Mouse (Mus musculus) liver, embryonic 13.5 days (tissue): ENCODE results near the gene Slc16a11. TPM values are rescaled to one million over a fixed set of nuclear protein-coding genes. Genes with fewer than 3 reads are reported as not detected.

Source experiments
- ATAC-seq: fragments of 200-750 bp; cut with Nextera tagmentation; 2 replicates; pipeline ENCODE4 v1.8.0; 2017; ENCODE audit warnings: low read depth, mild to moderate bottlenecking, moderate number of reproducible peaks, moderate library complexity
- DNase-seq: peaks from one replicate; pipeline ENCODE4 v3.0.0; 2022
- H3K27ac ChIP-seq: fragments of 300-500 bp; sonication (generic); 2 replicates; pipeline ENCODE4 v1.5.1; 2015; ENCODE audit warnings: moderate library complexity, mild to moderate bottlenecking, inconsistent platforms
- H3K27me3 ChIP-seq: fragments of 300-500 bp; sonication (generic); 2 replicates; pipeline ENCODE4 v1.6.1; 2015; ENCODE audit warnings: mild to moderate bottlenecking, inconsistent platforms
- H3K36me3 ChIP-seq: fragments of 300-500 bp; sonication (generic); 2 replicates; pipeline ENCODE4 v1.6.1; 2015; ENCODE audit warnings: mild to moderate bottlenecking, inconsistent platforms
- H3K4me1 ChIP-seq: fragments of 300-500 bp; sonication (generic); replicated peaks from 2 replicates; pipeline ENCODE4 v1.6.1; 2015; ENCODE audit warnings: inconsistent platforms
- H3K4me2 ChIP-seq: fragments of 300-500 bp; sonication (generic); 2 replicates; pipeline ENCODE4 v1.6.1; 2015; ENCODE audit warnings: inconsistent platforms, mild to moderate bottlenecking, moderate library complexity
- H3K4me3 ChIP-seq: fragments of 300-500 bp; sonication (generic); replicated peaks from 2 replicates; pipeline ENCODE4 v1.5.1; 2015; ENCODE audit warnings: mild to moderate bottlenecking, inconsistent platforms
- H3K9ac ChIP-seq: fragments of 300-500 bp; sonication (generic); 2 replicates; pipeline ENCODE4 v1.6.1; 2015; ENCODE audit warnings: mild to moderate bottlenecking, inconsistent platforms
- H3K9me3 ChIP-seq: fragments of 300-500 bp; sonication (generic); replicated peaks from 2 replicates; pipeline ENCODE4 v1.6.1; 2016; ENCODE audit warnings: inconsistent platforms
- WGBS: fragments of 180-500 bp; shearing (Covaris S2); methylation state at CpG from one replicate; pipeline ENCODE4 v1.1.7; 2015; ENCODE audit not compliant: insufficient replicate concordance; 5-methylcytosine and 5-hydroxymethylcytosine counted together
- polyA plus RNA-seq: library from polyadenylated mRNA; unstranded; fragments of >200 nt; fragmentation: Nextera tagmentation; extraction: Ambion mirVana; gene quantifications from 2 replicates; pipeline ENCODE4 v1.2.1, GENCODE M21; 2015

The Slc16a11 gene
- polyA plus RNA-seq, 1 experiment from 2014 or later: 0.73 TPM

DNA sequence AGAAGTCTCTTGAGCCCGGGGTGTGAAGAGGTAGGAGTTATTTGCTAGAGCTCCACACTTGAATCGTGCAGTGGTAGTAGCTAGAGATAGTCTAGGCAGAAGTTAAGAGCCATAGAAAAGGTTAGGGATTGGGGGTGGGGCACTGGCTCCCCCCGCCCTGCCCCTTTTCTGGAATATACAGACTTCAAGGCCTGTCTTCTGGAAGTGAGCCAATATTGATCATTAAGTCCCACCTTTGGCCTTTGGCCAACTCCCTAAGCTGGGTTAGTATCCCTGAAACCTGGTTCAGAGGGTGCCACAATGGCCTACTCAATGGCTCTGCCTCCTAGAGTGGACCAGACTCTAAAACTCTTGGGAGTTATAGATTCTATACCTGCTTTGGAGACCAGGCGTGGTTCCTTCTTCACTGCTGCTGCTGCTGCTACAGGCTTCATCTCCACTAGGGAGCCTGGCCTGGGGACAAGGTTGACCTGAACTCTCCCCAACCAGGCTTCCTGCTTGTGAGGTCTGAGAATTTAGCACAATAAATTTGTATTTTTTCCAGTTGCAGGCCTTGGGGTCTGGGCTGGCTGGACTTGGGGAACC, 15.2 kb downstream of the Slc16a11 start:
- peak overlapping the region; percentile 75 for H3K4me2 ChIP-seq
- H3K9me3 ChIP-seq: no peaks in the 10 kb centered on the region
- no peaks in the 10 kb centered on the region for H3K36me3 ChIP-seq
- 69% methylated on average over 4 of the region's 4 CpGs for WGBS
- H3K27ac ChIP-seq: no peak overlapping the region
- no peak for DNase-seq
- peaks cover 90% of the 10 kb centered on the region for H3K4me1 ChIP-seq
- peak overlapping the region; percentile 33; the same call in 1 of the 2 replicates for H3K4me3 ChIP-seq
- 0 out of 2 replicates have a peak overlapping the region, but pooled peaks have one; percentile 42 for H3K9ac ChIP-seq
- no peak for ATAC-seq
- peaks cover 53% of the 10 kb centered on the region for H3K27me3 ChIP-seq

DNA sequence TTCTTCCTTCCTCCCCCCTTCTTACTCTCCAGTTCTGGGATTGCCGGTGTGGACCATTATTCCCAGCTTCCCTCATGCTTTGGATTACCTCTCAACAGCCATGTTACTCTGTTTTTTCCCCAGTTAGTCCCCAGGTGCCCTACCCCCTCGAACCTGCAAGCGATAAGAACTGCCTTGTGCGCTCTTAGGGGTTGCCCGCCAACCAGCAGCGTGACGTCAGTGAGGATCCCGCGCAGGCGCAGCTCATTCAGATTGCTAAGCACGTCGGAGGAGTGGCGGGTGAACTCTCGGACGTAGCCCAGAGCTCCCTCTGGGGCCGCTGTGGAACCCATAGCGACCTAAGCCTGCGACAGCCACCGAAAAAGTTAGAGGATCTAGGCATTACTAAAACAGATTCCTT, 16.3 kb downstream of the Slc16a11 start:
- Histone ChIP-seq H3K4me3 (peak overlapping the region; percentile 53), H3K27ac (peak overlapping the region; percentile 73), H3K36me3 (no peaks in the 10 kb centered on the region), H3K4me1 (peaks cover 87% of the 10 kb centered on the region), H3K9me3 (no peaks in the 10 kb centered on the region), H3K27me3 (peaks cover 53% of the 10 kb centered on the region), H3K4me2 (peak overlapping the region; percentile 75), H3K9ac (peak overlapping the region; percentile 63)
- DNase-seq (peak; percentile 89), ATAC-seq (peak; percentile 83)
- WGBS: under 1% methylated on average over 19 of the region's 19 CpGs

DNA sequence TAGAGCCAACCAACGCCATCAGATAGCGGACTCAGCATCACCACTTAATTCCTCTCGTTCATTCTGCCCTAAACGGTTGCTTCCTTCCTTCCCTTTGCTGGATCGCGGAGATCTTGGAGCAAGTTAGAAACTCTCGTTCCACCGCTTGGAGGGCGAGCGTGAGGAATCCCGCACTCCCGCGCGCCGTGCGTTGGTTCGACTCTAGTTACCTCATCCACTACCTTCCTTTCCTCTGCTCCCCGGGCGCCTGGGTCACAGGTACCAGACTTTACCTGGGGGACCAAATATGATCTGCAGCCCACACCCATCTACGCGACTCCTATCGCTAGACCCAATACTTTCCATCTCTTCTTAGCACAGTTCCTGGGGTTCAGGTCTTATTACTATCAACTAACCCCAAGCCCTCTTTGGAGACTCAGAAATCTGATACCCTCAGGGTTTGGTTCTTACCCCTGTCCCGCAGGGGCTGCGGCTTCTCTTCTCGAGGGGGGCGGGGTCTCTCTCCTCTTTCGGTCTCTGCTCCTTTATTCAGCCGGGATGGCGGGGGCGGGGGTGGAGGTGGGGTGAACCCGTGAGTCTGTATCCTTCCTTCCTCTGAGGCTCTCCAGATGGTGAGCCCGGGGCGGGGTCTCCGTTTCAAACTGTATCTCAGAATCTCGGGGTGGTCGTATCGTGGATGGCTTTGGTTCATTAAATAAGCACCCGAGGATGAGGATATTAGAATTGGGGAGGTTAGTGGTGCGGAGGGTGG, 16.9 kb downstream of the Slc16a11 start, which contains the start of gene Bcl6b:
Gene Bcl6b, minus strand, starts transcription at position 539 of the 751 bp plus-strand sequence.
- H3K4me2 ChIP-seq: peak within 1 kb of the TSS; percentile 75
- ATAC-seq (peak; percentile 2; the same call in 1 of the 2 replicates), DNase-seq (no peak)
- H3K9me3 ChIP-seq: no peaks in the 10 kb centered on the region
- peaks cover 1% of the 10 kb centered on the region; the same call in 1 of the 2 replicates for H3K36me3 ChIP-seq
- peaks cover 53% of the 10 kb centered on the region for H3K27me3 ChIP-seq
- H3K4me3 ChIP-seq: peak within 1 kb of the TSS; percentile 53
- H3K9ac ChIP-seq: peak within 1 kb of the TSS; percentile 63
- 3% methylated on average over 39 of the region's 39 CpGs for WGBS
- H3K27ac ChIP-seq: peak within 1 kb of the TSS; percentile 73
- H3K4me1 ChIP-seq: peaks cover 87% of the 10 kb centered on the region

GRCm38 (mm10) chr11:70230239-70230727, 17.7 kb downstream of the Slc16a11 start:
- Histone ChIP-seq H3K27me3 (peaks cover 49% of the 10 kb centered on the region), H3K9ac (peak overlapping the region; percentile 63), H3K9me3 (no peaks in the 10 kb centered on the region), H3K4me3 (peak overlapping the region; percentile 53), H3K36me3 (peaks cover 10% of the 10 kb centered on the region), H3K4me1 (peaks cover 87% of the 10 kb centered on the region), H3K4me2 (peak overlapping the region; percentile 75), H3K27ac (no peak overlapping the region; the same call in 1 of the 2 replicates)
- ATAC-seq: peak; percentile 60
- DNase-seq: peak; percentile 80
- WGBS: under 1% methylated on average over 32 of the region's 32 CpGs

DNA sequence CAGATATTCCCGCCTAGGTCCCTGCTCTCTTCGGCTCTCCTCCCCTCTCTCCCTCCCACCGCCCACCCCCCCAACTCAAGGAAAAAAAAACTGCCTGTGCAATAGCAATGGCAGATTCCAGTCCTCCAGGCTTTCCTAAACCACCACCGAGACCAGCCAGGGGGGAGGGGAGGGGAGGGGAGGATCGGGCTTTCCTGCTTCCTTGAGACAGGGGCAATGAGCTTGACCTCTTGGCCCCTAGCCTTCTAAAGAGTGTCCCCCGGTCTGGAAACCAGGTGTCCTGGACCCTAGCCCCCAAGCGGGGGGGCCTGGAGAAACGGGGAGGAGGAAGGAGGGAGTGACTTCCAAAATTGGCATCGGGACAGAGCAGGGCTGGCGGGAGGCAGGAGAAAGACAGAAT, 20.0 kb downstream of the Slc16a11 start:
- H3K4me3 ChIP-seq: peak overlapping the region; percentile 27
- peaks cover 85% of the 10 kb centered on the region for H3K4me1 ChIP-seq
- no peaks in the 10 kb centered on the region for H3K9me3 ChIP-seq
- peak overlapping the region; percentile 42 for H3K4me2 ChIP-seq
- DNase-seq (no peak), ATAC-seq (no peak)
- WGBS: 20% methylated on average over 9 of the region's 10 CpGs
- no peak overlapping the region for H3K27ac ChIP-seq
- peak overlapping the region; percentile 5; the same call in 1 of the 2 replicates for H3K9ac ChIP-seq
- peaks cover 20% of the 10 kb centered on the region for H3K36me3 ChIP-seq
- H3K27me3 ChIP-seq: peaks cover 28% of the 10 kb centered on the region

DNA sequence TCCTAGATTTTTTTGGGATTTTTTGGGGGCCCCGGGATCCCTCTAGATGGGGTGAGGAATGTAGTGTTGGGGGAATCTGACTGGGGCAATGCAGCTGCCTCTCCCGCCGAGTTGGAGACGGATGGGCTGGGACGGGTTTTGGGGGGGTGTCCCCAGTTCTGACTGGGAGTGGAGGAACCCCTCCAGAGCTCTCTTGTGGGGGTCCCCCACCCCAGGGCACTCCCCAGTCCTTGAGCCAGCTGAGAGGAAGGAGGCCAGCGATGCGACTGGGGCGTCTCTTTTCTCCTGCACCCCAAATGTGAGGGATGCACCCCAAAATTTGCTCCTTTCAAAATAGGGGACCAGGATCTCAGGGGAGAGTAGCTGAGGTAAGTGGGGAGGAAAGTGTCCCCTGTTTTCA, 20.5 kb downstream of the Slc16a11 start:
- Histone ChIP-seq H3K36me3 (peaks cover 20% of the 10 kb centered on the region), H3K9ac (peak overlapping the region; percentile 5; the same call in 1 of the 2 replicates), H3K4me3 (no peak overlapping the region), H3K9me3 (no peaks in the 10 kb centered on the region), H3K27me3 (peaks cover 23% of the 10 kb centered on the region), H3K4me1 (peaks cover 80% of the 10 kb centered on the region), H3K4me2 (peak overlapping the region; percentile 42), H3K27ac (no peak overlapping the region)
- ATAC-seq (no peak), DNase-seq (no peak)
- 52% methylated on average over 8 of the region's 8 CpGs for WGBS

- 0 out of 2 replicates have a peak overlapping the region, but pooled peaks have one; percentile 5 for H3K27ac ChIP-seq
- DNase-seq: no peak
- no peaks in the 10 kb centered on the region for H3K9me3 ChIP-seq
- H3K36me3 ChIP-seq: peaks cover 20% of the 10 kb centered on the region
- H3K9ac ChIP-seq: no peak overlapping the region
- 47% methylated on average over 5 of the region's 5 CpGs for WGBS
- no peak overlapping the region for H3K4me2 ChIP-seq
- peaks cover 14% of the 10 kb centered on the region for H3K27me3 ChIP-seq
- no peak for ATAC-seq
- H3K4me3 ChIP-seq: no peak overlapping the region
- H3K4me1 ChIP-seq: peaks cover 78% of the 10 kb centered on the region
Measured at GRCm38 (mm10) chr11:70234037-70234436, 21.5 kb downstream of the Slc16a11 start.

GRCm38 (mm10) chr11:70234497-70234896, 21.9 kb downstream of the Slc16a11 start:
- DNase-seq (no peak), ATAC-seq (no peak)
- Histone ChIP-seq H3K4me2 (no peak overlapping the region), H3K27me3 (peaks cover 9% of the 10 kb centered on the region), H3K9me3 (no peaks in the 10 kb centered on the region), H3K4me3 (no peak overlapping the region), H3K9ac (0 out of 2 replicates have a peak overlapping the region, but pooled peaks have one; percentile 23), H3K27ac (peak overlapping the region; percentile 60), H3K4me1 (peaks cover 74% of the 10 kb centered on the region), H3K36me3 (peaks cover 20% of the 10 kb centered on the region)
- WGBS: 20% methylated on average over 8 of the region's 8 CpGs

DNA sequence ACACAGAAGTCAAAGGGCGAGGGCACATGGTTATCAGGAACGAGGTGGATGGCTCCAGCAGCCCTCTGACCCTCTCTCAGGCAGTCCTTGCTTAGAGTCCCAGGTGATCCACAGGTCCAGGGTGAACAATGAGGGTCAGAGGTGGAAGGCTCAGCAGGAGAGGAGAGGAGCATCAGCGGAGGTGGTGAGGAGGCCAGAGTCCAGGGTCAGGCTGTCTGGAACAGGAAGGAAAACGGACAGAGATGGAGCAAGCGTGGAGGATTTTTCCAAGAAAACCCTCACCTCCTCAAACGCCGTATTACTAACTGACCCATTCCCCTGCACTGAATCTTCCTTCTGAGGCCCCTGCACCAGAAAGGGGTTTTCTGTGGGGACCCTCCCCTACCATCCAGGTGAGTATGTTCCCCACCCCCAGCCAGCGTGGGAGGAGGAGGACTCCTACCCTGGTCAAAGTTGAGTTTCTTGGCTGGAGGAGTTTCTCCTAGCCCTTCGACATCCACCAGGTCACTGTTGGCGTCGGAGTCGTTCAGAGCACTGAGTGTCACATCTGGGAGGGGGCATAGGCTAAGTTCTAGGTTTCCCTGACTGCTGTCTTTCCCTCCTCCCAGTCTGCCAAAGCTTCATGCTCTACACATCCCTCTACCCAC, 22.8 kb downstream of the Slc16a11 start:
- 81% methylated on average over 12 of the region's 12 CpGs for WGBS
- H3K27ac ChIP-seq: peak overlapping the region; percentile 60
- no peak overlapping the region; the same call in 1 of the 2 replicates for H3K4me2 ChIP-seq
- H3K4me3 ChIP-seq: no peak overlapping the region
- peaks cover 20% of the 10 kb centered on the region for H3K36me3 ChIP-seq
- no peaks in the 10 kb centered on the region for H3K9me3 ChIP-seq
- DNase-seq: no peak
- no peak for ATAC-seq
- H3K4me1 ChIP-seq: peaks cover 68% of the 10 kb centered on the region
- H3K27me3 ChIP-seq: peaks cover under 1% of the 10 kb centered on the region; the same call in 1 of the 2 replicates
- peak overlapping the region; percentile 23; the same call in 1 of the 2 replicates for H3K9ac ChIP-seq

DNA sequence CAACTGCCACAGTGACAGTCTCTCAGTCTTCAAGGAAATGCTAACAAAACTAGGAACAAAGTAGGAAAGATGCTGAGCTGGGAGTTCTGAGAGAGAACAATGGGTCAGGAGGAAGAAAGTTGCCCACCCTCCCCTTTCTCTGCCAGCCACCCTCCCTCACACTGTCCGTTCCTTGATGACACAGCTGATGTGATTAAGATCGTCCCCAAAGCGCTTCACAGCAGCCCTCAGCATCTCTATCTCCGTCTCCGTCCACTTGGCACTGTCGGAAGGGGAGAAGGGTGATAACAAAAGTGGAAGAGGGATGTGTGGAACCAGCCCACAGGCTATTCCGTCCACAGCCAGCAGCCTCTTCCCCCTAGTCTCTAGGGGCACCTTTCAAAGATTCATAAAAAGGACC, 24.2 kb downstream of the Slc16a11 start:
- H3K27ac ChIP-seq: peak overlapping the region; percentile 96
- peaks cover 20% of the 10 kb centered on the region for H3K36me3 ChIP-seq
- peak overlapping the region; percentile 95 for H3K4me2 ChIP-seq
- H3K4me3 ChIP-seq: peak overlapping the region; percentile 95
- peak overlapping the region; percentile 97 for H3K9ac ChIP-seq
- H3K9me3 ChIP-seq: no peaks in the 10 kb centered on the region
- no peak for ATAC-seq
- DNase-seq: no peak
- H3K4me1 ChIP-seq: peaks cover 66% of the 10 kb centered on the region
- WGBS: 6% methylated on average over 7 of the region's 7 CpGs
- no peaks in the 10 kb centered on the region for H3K27me3 ChIP-seq
